Mouse (Mus musculus): ENCODE data around the gene Rad9a.

Gene Rad9a

GRCm38 (mm10) chr19:4146366-4147021 is 55.0 kb downstream of the Rad9a start:
- no peak for DNase-seq (ENCODE audit: low spot score)

- no peak for DNase-seq (ENCODE audit: low spot score)
These were observed 55.5 kb downstream of the Rad9a start for GRCm38 (mm10) chr19:4145936-4146335.

Data from ovary, adult 18-20 months (tissue).